In the genomic region with DNA sequence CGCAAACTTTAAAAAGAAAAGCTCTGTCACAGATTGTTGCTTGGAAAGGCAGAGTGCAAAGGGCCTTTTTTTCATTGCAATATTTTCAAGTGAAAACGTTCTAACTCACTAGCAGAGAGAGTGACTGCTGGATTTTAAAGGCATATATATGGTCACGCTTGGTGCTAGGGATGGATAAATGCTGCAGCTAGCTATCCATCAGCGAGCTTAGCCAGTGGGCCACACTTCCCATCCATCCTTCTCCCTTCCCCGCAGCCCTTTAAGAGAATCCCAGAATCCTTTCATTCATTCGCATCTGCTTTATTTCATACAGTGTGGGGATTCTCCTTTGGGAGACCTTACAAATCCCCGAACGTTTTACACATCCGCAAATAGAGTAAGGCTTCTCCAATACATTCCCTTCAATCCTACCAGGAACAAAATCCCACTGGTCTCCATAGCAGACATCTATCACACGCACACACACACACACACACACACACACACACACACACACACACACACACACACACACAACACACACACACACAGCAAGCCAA, we compare ENCODE assay signal across 8 mouse cellular contexts. TPM values are rescaled to one million over a fixed set of nuclear protein-coding genes. Genes with fewer than 3 reads are reported as not detected.
DNase-seq lines count a peak whose midpoint lies in the region; ATAC-seq lines count a peak whose summit lies in the region.

No protein-coding gene starts in this region.

- peak; percentile 33 for DNase-seq in embryo, embryonic 11 days
- DNase-seq in embryo, embryonic 10 days (ENCODE audit: low spot score): no peak
- DNase-seq in neural tube, embryonic 11.5 days (ENCODE audit: low spot score): peak; percentile 35
- no peak for DNase-seq in neural tube, embryonic 10.5 days (ENCODE audit: extremely low spot score, low spot score)
- no peak for DNase-seq in adrenal gland, adult 18-20 months (ENCODE audit: low spot score in 2 of 2)
- DNase-seq in cerebellum, adult 8-10 months: no peak

- peak overlapping the region; percentile 56 for H3K4me2 ChIP-seq in neural tube, embryonic 11.5 days (ENCODE audit: low read depth)
- peak overlapping the region; percentile 59 for H3K4me2 ChIP-seq in liver, embryonic 12.5 days

- peak overlapping the region; percentile 66 for H3K9ac ChIP-seq in neural tube, embryonic 11.5 days (ENCODE audit: low read length)
- 0 out of 2 replicates have a peak overlapping the region, but pooled peaks have one; percentile 12 for H3K9ac ChIP-seq in liver, embryonic 12.5 days

- H3K27me3 ChIP-seq in neural tube, embryonic 11.5 days (ENCODE audit: control insufficient read depth, insufficient read depth, low read length): no peaks in the 10 kb centered on the region
- peaks cover 55% of the 10 kb centered on the region for H3K27me3 ChIP-seq in liver, embryonic 12.5 days (replicated peaks)

- peak; percentile 18; the same call in 1 of the 2 replicates for ATAC-seq in neural tube, embryonic 11.5 days (ENCODE audit: insufficient read depth, low FRiP score, low TSS enrichment)
- ATAC-seq in liver, embryonic 12.5 days: no peak
- ATAC-seq in megakaryocyte-erythroid progenitor cell, adult 5-6 weeks (replicated peaks; ENCODE audit: low FRiP score, low TSS enrichment, poor library complexity, severe bottlenecking): no peak

- no peaks in the 10 kb centered on the region for H3K36me3 ChIP-seq in neural tube, embryonic 11.5 days (ENCODE audit: control insufficient read depth, insufficient read depth, low read length)
- no peaks in the 10 kb centered on the region for H3K36me3 ChIP-seq in liver, embryonic 12.5 days

- 28% methylated on average over 10 of the region's 10 CpGs for WGBS in neural tube, embryonic 11.5 days
- 38% methylated on average over 10 of the region's 10 CpGs for WGBS in liver, embryonic 12.5 days (ENCODE audit: insufficient replicate concordance)

- peak overlapping the region; percentile 29; the same call in 1 of the 2 replicates for H3K4me3 ChIP-seq in neural tube, embryonic 11.5 days (ENCODE audit: low read depth, low read length)
- H3K4me3 ChIP-seq in liver, embryonic 12.5 days: peak overlapping the region; percentile 42

- no peaks in the 10 kb centered on the region for H3K9me3 ChIP-seq in neural tube, embryonic 11.5 days (ENCODE audit: control insufficient read depth, low read length)
- no peaks in the 10 kb centered on the region for H3K9me3 ChIP-seq in liver, embryonic 12.5 days (replicated peaks)

- H3K4me1 ChIP-seq in neural tube, embryonic 11.5 days (ENCODE audit: control insufficient read depth, insufficient read depth, low read length): no peaks in the 10 kb centered on the region
- H3K4me1 ChIP-seq in liver, embryonic 12.5 days: peaks cover 22% of the 10 kb centered on the region

- peak overlapping the region; percentile 72; the same call in 1 of the 2 replicates for H3K27ac ChIP-seq in neural tube, embryonic 11.5 days (ENCODE audit: low read depth, low read length)
- no peak overlapping the region for H3K27ac ChIP-seq in liver, embryonic 12.5 days

RNA-seq across cellular contexts. Expression of gene Pik3r1, which starts 32.9 kb away (rescaled TPM):
- 25.1 and 25.5 TPM in 2 replicates for polyA plus RNA-seq in neural tube, embryonic 11.5 days (2014; fragmentation: Nextera tagmentation; extraction: Ambion mirVana)
- polyA plus RNA-seq in liver, embryonic 12.5 days (2016; fragmentation: Nextera tagmentation; extraction: Ambion mirVana): 17.2 and 22.0 TPM in 2 replicates
- 10 to 100 TPM; 58.8 to 93.1 TPM for total RNA-seq in adrenal gland, adult 18-20 months (2021)
- total RNA-seq in megakaryocyte-erythroid progenitor cell, adult 5-6 weeks (2014; fragmentation: Nextera tagmentation): 47.7 and 67.6 TPM in 2 replicates
- total RNA-seq in megakaryocyte-erythroid progenitor cell, adult 5-6 weeks (2017): 98.6 and 115 TPM in 2 replicates

Comparison
In these comparisons a context has a peak if more than half of its experiments do, and no peak if none do; other contexts are left out.
1. DNase-seq: peak in embryo, embryonic 11 days (single experiment) and neural tube, embryonic 11.5 days (single experiment); none in embryo, embryonic 10 days (single experiment), neural tube, embryonic 10.5 days (single experiment), adrenal gland, adult 18-20 months (0 of 2) and cerebellum, adult 8-10 months (single experiment).